Mouse (Mus musculus) lung, postnatal 0 days (tissue): ENCODE results near the gene Gabbr2.

Source experiments
- CTCF ChIP-seq: IDR thresholded peaks from 2 replicates; pipeline ENCODE4 v1.5.1; 2016; ENCODE audit warnings: antibody characterized with exemption, mild to moderate bottlenecking
- EP300 ChIP-seq: IDR thresholded peaks from 2 replicates; pipeline ENCODE4 v1.6.1; 2016; ENCODE audit warnings: antibody characterized with exemption, mild to moderate bottlenecking, control low read depth

GRCm38 (mm10) chr4:46630390-46630789 lies 361.3 kb downstream of the Gabbr2 start:
- TF ChIP-seq CTCF, result peak; percentile 43
- no peak for TF ChIP-seq EP300
